Mouse (Mus musculus) heart, adult 2 months (tissue): ENCODE results near the gene Dhx30.

ENCODE experiments used
- CTCF ChIP-seq: fragments of 200-600 bp; IDR thresholded peaks from 2 replicates; pipeline ENCODE4 v1.8.1; 2022; ENCODE audit warnings: antibody characterized with exemption, mild to moderate bottlenecking, moderate library complexity
- POLR2A ChIP-seq: fragments of 200-500 bp; IDR thresholded peaks from 2 replicates; pipeline ENCODE4 v1.6.1; 2011; ENCODE audit warnings: mild to moderate bottlenecking, low read depth, low read length, control low read depth; ENCODE audit not compliant: insufficient read depth

- no peak for TF ChIP-seq CTCF
- no peak for TF ChIP-seq POLR2A
Observed at GRCm38 (mm10) chr9:110123322-110123721, 5.7 kb upstream of the Dhx30 start.
